In the genomic region with DNA sequence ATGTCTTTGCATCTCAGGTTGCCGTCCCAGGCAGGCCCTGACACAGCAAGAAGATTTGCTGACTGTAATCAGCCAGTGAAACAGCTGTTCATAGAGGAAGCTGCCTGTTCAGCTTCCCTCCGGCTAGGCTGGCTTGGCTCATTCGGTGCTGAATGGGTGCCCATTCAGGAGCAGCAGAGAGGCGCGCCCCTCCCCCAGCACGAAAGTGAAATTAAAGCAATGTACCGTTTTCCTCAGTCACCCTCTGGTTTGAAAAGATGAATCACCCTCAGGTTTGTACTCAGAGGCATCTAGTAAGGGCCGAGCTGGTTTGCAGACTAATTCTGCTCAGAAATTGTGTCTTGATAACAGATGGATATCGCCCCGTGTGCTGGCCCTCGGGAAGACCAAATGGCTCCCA, we compare ENCODE assay signal across 9 mouse cellular contexts.
A peak's percentile ranks its signal among the peaks of the same experiment; 100 is the strongest.
DNase-seq lines count a peak whose midpoint lies in the region; ATAC-seq lines count a peak whose summit lies in the region.
"Had no signal": no experiment of that assay in that cellular context is flagged by ENCODE, and none has a peak within 500 bp of the region (broad histone marks: within the 10 kb centered on the region; RNA-seq: fewer than 3 reads in every experiment).

No protein-coding gene starts in this region.

- H3K9ac ChIP-seq in liver, embryonic 11.5 days (ENCODE audit: low read depth, low read length) = no peak overlapping the region
- H3K9ac ChIP-seq in embryonic facial prominence, embryonic 14.5 days (ENCODE audit: low read depth, low read length) = no peak overlapping the region

- intact Hi-C loops in heart, postnatal 14 days (cut with DNase I) = no loop called here
- intact Hi-C loops in left cerebral cortex, postnatal 25 days (cut with DNase I) = no loop called here

- ATAC-seq in liver, embryonic 11.5 days (replicated peaks; ENCODE audit: low FRiP score) = no peak
- ATAC-seq in embryonic facial prominence, embryonic 14.5 days (ENCODE audit: low read depth) = peak; percentile 92
- ATAC-seq: Patski had no signal

- 61% methylated on average over 11 of the region's 11 CpGs for WGBS in liver, embryonic 11.5 days
- WGBS in embryonic facial prominence, embryonic 14.5 days = 44% methylated on average over 11 of the region's 11 CpGs

- H3K36me3 ChIP-seq in liver, embryonic 11.5 days (ENCODE audit: control insufficient read depth, insufficient read depth, low read length) = no peaks in the 10 kb centered on the region
- no peaks in the 10 kb centered on the region for H3K36me3 ChIP-seq in embryonic facial prominence, embryonic 14.5 days (ENCODE audit: control insufficient read depth, insufficient read depth, low read length)

- 0 out of 2 replicates have a peak, but pooled peaks cover 3% of the 10 kb centered on the region for H3K9me3 ChIP-seq in liver, embryonic 11.5 days (ENCODE audit: control insufficient read depth, low read length)
- peaks cover 9% of the 10 kb centered on the region for H3K9me3 ChIP-seq in embryonic facial prominence, embryonic 14.5 days (ENCODE audit: control insufficient read depth, low read length)

- no peaks in the 10 kb centered on the region for H3K27me3 ChIP-seq in liver, embryonic 11.5 days (replicated peaks; ENCODE audit: control insufficient read depth, insufficient read depth, low read length)
- H3K27me3 ChIP-seq in embryonic facial prominence, embryonic 14.5 days (replicated peaks; ENCODE audit: control insufficient read depth, insufficient read depth, low read length) = no peaks in the 10 kb centered on the region
- H3K27me3 ChIP-seq: Patski had no signal

- H3K4me3 ChIP-seq in liver, embryonic 11.5 days (ENCODE audit: low read depth, low read length) = no peak overlapping the region
- H3K4me3 ChIP-seq in embryonic facial prominence, embryonic 14.5 days (ENCODE audit: low read depth, low read length) = no peak overlapping the region

- no peak overlapping the region for H3K27ac ChIP-seq in liver, embryonic 11.5 days (ENCODE audit: low read depth, low read length)
- no peak overlapping the region for H3K27ac ChIP-seq in embryonic facial prominence, embryonic 14.5 days (replicated peaks; ENCODE audit: low read depth, low read length)

- peak; percentile 13 for DNase-seq in liver
- no peak for DNase-seq in liver, embryonic 11.5 days (ENCODE audit: low spot score)
- peak; percentile 47 for DNase-seq in adrenal gland, postnatal 14 days
- peak; percentile 89 for DNase-seq in embryonic facial prominence, embryonic 14.5 days (ENCODE audit: low spot score)
- peak; percentile 20 to 43 for DNase-seq in heart, postnatal 14 days
- peak; percentile 3 to 45 for DNase-seq in left cerebral cortex, postnatal 25 days (ENCODE audit: low spot score in 2 of 2)
- DNase-seq in skeletal muscle tissue, adult 2 months (ENCODE audit: low read depth, low spot score) = peak; percentile 83
- no peak for DNase-seq in ovary, adult 18-20 months (ENCODE audit: low spot score)

- no peak overlapping the region for H3K4me2 ChIP-seq in liver, embryonic 11.5 days
- peak overlapping the region; percentile 5; the same call in 1 of the 2 replicates for H3K4me2 ChIP-seq in embryonic facial prominence, embryonic 14.5 days (ENCODE audit: low read depth, low read length)

- no peaks in the 10 kb centered on the region for H3K4me1 ChIP-seq in liver, embryonic 11.5 days (replicated peaks; ENCODE audit: control insufficient read depth, insufficient read depth, low read length)
- peaks cover 9% of the 10 kb centered on the region for H3K4me1 ChIP-seq in embryonic facial prominence, embryonic 14.5 days (ENCODE audit: control insufficient read depth, insufficient read depth, low read length)

Comparison
In these comparisons a context has a peak if more than half of its experiments do, and no peak if none do; other contexts are left out.
1. DNase-seq: peak in liver (single experiment), adrenal gland, postnatal 14 days (single experiment), embryonic facial prominence, embryonic 14.5 days (single experiment), heart, postnatal 14 days (2 of 2), left cerebral cortex, postnatal 25 days (2 of 2) and skeletal muscle tissue, adult 2 months (single experiment); none in liver, embryonic 11.5 days (single experiment) and ovary, adult 18-20 months (single experiment).